Mouse (Mus musculus): ENCODE results near the gene Alkbh7. TPM values are rescaled to one million over a fixed set of nuclear protein-coding genes. Genes with fewer than 3 reads are reported as not detected.
A peak's percentile ranks its signal among the peaks of the same experiment; 100 is the strongest.

The Alkbh7 gene
- polyA plus RNA-seq, 1 experiment from 2014 or later = 41.3 TPM

DNA sequence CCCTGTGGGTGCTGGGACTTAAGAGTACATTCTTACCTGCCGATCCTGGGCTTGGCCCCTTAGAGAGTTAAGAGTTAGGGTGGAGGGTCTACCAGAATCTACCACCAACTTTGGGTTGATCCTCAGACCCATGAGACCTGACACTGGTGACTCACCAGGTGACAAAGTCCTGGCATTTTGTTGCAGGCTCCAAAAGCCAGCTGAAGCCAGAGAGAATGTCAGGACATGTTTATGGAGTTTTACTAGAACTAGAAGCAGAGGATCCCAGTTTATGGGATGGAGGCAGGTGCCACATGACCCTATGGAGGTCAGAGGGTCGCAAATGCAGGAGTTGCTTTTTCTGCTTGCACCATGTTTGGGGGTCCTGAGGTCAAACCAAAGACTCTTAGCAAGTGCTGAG lies 633 bp upstream of the Alkbh7 start:
- peak overlapping the region; percentile 75 for H3K4me3 ChIP-seq (ENCODE audit: low read length)
- no peak overlapping the region for H3K9ac ChIP-seq (ENCODE audit: low read length)
- WGBS = 72% methylated on average over 2 of the region's 2 CpGs
- H3K4me1 ChIP-seq (replicated peaks; ENCODE audit: control insufficient read depth, insufficient read depth, low read length) = peaks cover 5% of the 10 kb centered on the region
- no peak overlapping the region for H3K27ac ChIP-seq (ENCODE audit: low read length)
- no peak for ATAC-seq (ENCODE audit: low read depth)
- peaks cover 29% of the 10 kb centered on the region for H3K36me3 ChIP-seq (ENCODE audit: control insufficient read depth, insufficient read depth, low read length)
- H3K9me3 ChIP-seq (ENCODE audit: control insufficient read depth, low read length) = no peaks in the 10 kb centered on the region
- peak overlapping the region; percentile 47 for H3K4me2 ChIP-seq (ENCODE audit: low read depth, low read length)
- no peaks in the 10 kb centered on the region for H3K27me3 ChIP-seq (ENCODE audit: control insufficient read depth, insufficient read depth, low read depth, low read length)

DNA sequence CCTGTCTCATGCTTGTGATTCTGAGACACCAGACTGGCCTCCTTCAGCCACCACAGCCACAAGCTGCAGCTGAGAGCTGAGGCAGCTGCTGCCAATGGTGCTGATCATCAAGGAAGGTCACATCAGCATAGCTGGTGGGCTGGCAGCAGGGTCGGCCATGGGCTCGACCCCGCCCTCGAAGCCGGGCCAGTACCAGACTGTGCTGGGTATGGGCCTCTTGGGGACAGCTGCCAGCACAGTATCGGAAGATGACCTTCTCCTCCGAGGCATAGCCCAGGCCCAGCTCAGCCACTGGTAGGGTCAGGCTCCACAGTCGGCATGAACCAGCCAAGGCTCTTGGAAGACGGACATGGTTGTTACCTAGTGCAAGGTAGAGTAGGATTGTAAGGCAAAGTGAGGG lies 2.3 kb downstream of the Alkbh7 start:
- H3K4me1 ChIP-seq (replicated peaks; ENCODE audit: control insufficient read depth, insufficient read depth, low read length) = peaks cover 5% of the 10 kb centered on the region
- ATAC-seq (ENCODE audit: low read depth) = no peak
- 91% methylated on average over 9 of the region's 9 CpGs for WGBS
- no peak overlapping the region for H3K9ac ChIP-seq (ENCODE audit: low read length)
- H3K27ac ChIP-seq (ENCODE audit: low read length) = no peak overlapping the region
- no peaks in the 10 kb centered on the region for H3K9me3 ChIP-seq (ENCODE audit: control insufficient read depth, low read length)
- H3K4me3 ChIP-seq (ENCODE audit: low read length) = no peak overlapping the region
- no peaks in the 10 kb centered on the region for H3K27me3 ChIP-seq (ENCODE audit: control insufficient read depth, insufficient read depth, low read depth, low read length)
- H3K4me2 ChIP-seq (ENCODE audit: low read depth, low read length) = no peak overlapping the region
- H3K36me3 ChIP-seq (ENCODE audit: control insufficient read depth, insufficient read depth, low read length) = peaks cover 23% of the 10 kb centered on the region

DNA sequence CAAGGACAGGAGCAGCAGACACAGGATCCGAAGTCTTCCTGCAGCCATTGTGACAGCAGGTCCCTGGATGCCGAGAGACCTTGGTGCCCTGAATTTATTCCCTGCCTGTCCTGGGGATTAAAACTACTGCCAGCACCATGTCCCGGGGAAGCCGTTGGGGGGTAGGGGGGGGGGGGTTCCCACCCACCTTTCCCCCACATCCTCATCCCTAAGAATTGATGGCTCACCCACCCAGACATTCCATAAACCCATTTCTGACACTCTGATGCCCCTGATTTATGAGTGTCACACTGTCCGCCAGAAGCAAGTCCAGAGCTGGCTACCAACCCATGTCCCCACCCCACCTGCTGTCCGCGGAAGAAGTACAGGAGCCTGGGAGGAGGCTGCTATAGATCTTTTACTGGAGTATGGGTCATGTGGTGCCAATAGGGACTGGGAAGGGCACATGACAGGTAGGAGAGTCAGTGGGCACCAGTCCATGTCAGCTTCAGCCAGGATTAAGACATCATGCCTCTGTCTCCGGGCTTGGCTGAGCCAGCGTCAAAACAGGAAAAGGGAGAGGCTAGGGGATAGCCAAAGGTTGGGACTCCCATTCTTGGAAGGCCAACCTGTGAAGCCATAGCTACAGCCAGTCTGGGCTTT lies 3.0 kb downstream of the Alkbh7 start, which contains the start of gene Pspn:
Gene Pspn, minus strand, starts transcription at position 51 of the 642 bp plus-strand sequence.
- Histone ChIP-seq H3K4me2 (ENCODE audit: low read depth, low read length) (no peak within 1 kb of the TSS), H3K27me3 (ENCODE audit: control insufficient read depth, insufficient read depth, low read depth, low read length) (no peaks in the 10 kb centered on the region), H3K27ac (ENCODE audit: low read length) (no peak within 1 kb of the TSS), H3K9ac (ENCODE audit: low read length) (no peak within 1 kb of the TSS), H3K4me3 (ENCODE audit: low read length) (no peak within 1 kb of the TSS), H3K36me3 (ENCODE audit: control insufficient read depth, insufficient read depth, low read length) (peaks cover 24% of the 10 kb centered on the region), H3K4me1 (replicated peaks; ENCODE audit: control insufficient read depth, insufficient read depth, low read length) (peaks cover 5% of the 10 kb centered on the region), H3K9me3 (ENCODE audit: control insufficient read depth, low read length) (no peaks in the 10 kb centered on the region)
- 81% methylated on average over 9 of the region's 9 CpGs for WGBS
- ATAC-seq (ENCODE audit: low read depth) = no peak

DNA sequence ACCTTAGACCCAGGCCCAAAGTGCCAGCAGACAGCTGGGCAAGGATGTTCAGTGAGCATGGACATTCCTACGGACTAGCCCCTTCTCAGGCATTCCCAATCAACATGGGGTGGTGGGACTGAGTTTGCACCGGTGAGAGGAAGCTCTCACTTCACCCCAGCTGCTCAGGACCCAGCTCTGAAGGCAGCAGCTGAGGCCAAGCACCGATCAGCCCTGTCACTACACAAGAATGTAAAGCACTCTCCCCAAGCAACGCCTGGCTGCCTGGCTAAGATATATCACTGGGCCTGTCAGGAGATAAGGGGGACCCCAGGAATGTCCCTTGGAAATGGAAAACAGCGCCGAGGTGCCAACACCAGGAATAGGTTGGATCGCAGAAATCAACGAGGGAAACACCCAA lies 4.1 kb downstream of the Alkbh7 start:
- Histone ChIP-seq H3K27me3 (ENCODE audit: control insufficient read depth, insufficient read depth, low read depth, low read length) (no peaks in the 10 kb centered on the region), H3K4me3 (ENCODE audit: low read length) (no peak overlapping the region), H3K36me3 (ENCODE audit: control insufficient read depth, insufficient read depth, low read length) (peaks cover 29% of the 10 kb centered on the region), H3K9me3 (ENCODE audit: control insufficient read depth, low read length) (no peaks in the 10 kb centered on the region), H3K9ac (ENCODE audit: low read length) (no peak overlapping the region), H3K27ac (ENCODE audit: low read length) (no peak overlapping the region), H3K4me1 (replicated peaks; ENCODE audit: control insufficient read depth, insufficient read depth, low read length) (peaks cover 5% of the 10 kb centered on the region), H3K4me2 (ENCODE audit: low read depth, low read length) (no peak overlapping the region)
- no peak for ATAC-seq (ENCODE audit: low read depth)
- 41% methylated on average over 8 of the region's 8 CpGs for WGBS

DNA sequence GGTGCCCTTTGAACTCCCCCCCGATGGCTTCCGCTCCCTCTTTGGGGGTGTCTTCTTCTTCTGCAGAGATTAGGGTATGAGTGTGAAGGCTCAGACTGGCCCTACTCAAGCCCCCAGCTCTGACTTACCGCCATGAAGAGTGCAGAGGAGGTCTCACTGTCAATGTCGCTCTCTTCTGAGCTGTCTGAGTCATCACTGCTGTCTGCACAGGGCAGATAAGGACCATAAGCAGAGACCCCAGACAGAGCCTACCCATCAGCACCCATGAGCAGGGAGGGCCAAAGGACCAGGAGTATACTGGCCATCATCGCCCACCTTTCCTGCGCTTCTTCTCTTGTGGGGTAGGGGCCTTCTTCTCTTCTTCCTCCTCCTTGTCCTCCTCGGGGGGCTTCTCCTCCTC lies 6.9 kb downstream of the Alkbh7 start:
- Histone ChIP-seq H3K36me3 (ENCODE audit: control insufficient read depth, insufficient read depth, low read length) (peaks cover 42% of the 10 kb centered on the region), H3K27me3 (ENCODE audit: control insufficient read depth, insufficient read depth, low read depth, low read length) (no peaks in the 10 kb centered on the region), H3K27ac (ENCODE audit: low read length) (no peak overlapping the region), H3K9me3 (ENCODE audit: control insufficient read depth, low read length) (no peaks in the 10 kb centered on the region), H3K4me2 (ENCODE audit: low read depth, low read length) (no peak overlapping the region), H3K4me3 (ENCODE audit: low read length) (no peak overlapping the region), H3K4me1 (replicated peaks; ENCODE audit: control insufficient read depth, insufficient read depth, low read length) (no peaks in the 10 kb centered on the region), H3K9ac (ENCODE audit: low read length) (no peak overlapping the region)
- 80% methylated on average over 7 of the region's 7 CpGs for WGBS
- no peak for ATAC-seq (ENCODE audit: low read depth)

DNA sequence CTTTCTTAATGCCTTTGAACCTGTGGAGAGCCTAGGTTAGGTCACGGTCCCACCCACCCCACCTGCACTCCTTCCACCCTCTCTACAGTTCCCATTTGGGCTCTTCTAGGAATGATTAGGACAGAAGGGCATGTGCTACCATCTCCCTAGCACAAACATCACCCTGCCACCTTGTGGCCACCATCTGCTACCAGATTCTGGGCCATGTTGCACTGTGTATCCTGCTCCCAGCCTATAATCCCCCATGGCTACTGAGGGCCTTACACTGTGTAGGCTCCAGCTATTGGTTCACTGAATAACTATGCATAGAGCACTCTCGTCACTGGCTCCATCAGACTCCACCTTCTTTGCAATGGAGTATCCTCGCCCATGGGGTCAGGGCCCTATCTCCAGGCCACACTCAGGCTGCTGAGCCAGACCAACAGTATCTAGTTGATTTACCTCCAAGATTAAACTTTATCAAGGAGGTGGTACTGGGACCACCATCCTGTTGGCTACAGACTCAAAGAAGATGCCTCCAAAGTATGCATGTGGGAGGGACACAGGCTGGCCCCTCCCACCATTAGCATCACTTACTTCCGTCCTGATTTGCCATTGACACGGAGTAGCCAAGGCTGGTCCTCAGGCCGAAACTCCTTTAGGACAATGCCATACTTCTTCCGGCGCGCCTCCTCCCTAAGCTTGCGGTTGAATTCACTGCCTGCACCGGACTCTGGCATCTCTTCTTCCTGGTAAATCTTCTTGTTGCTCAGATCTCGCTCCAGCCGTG lies 10.2 kb downstream of the Alkbh7 start:
- no peak for ATAC-seq (ENCODE audit: low read depth)
- Histone ChIP-seq H3K27me3 (ENCODE audit: control insufficient read depth, insufficient read depth, low read depth, low read length) (no peaks in the 10 kb centered on the region), H3K4me2 (ENCODE audit: low read depth, low read length) (no peak overlapping the region), H3K36me3 (ENCODE audit: control insufficient read depth, insufficient read depth, low read length) (peaks cover 36% of the 10 kb centered on the region), H3K9ac (ENCODE audit: low read length) (no peak overlapping the region), H3K27ac (ENCODE audit: low read length) (no peak overlapping the region), H3K9me3 (ENCODE audit: control insufficient read depth, low read length) (no peaks in the 10 kb centered on the region), H3K4me1 (replicated peaks; ENCODE audit: control insufficient read depth, insufficient read depth, low read length) (peaks cover 13% of the 10 kb centered on the region), H3K4me3 (ENCODE audit: low read length) (no peak overlapping the region)
- 91% methylated on average over 13 of the region's 13 CpGs for WGBS

DNA sequence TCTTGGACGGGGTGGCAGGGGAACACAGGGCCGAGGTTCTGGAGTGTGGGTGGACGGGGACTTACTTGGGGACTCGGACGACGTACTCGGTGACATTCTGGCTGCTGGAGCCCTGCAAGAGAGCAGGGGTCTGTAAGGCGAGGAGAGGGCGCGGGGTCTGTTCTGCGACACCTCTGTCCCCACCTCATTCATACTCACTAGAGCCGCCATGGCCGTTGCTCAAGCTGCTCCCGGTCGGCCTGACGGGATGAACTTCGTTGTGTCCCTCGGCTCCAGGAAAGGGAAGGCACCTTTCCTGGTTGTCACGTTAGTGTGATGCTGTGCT lies 13.7 kb downstream of the Alkbh7 start:
- Histone ChIP-seq H3K27ac (ENCODE audit: low read length) (peak overlapping the region; percentile 53), H3K4me3 (ENCODE audit: low read length) (peak overlapping the region; percentile 67), H3K27me3 (ENCODE audit: control insufficient read depth, insufficient read depth, low read depth, low read length) (no peaks in the 10 kb centered on the region), H3K4me1 (replicated peaks; ENCODE audit: control insufficient read depth, insufficient read depth, low read length) (peaks cover 17% of the 10 kb centered on the region), H3K36me3 (ENCODE audit: control insufficient read depth, insufficient read depth, low read length) (peaks cover 18% of the 10 kb centered on the region), H3K9ac (ENCODE audit: low read length) (peak overlapping the region; percentile 67), H3K4me2 (ENCODE audit: low read depth, low read length) (peak overlapping the region; percentile 76), H3K9me3 (ENCODE audit: control insufficient read depth, low read length) (no peaks in the 10 kb centered on the region)
- peak; percentile 29 for ATAC-seq (ENCODE audit: low read depth)
- WGBS = 0% methylated on average over 19 of the region's 19 CpGs

DNA sequence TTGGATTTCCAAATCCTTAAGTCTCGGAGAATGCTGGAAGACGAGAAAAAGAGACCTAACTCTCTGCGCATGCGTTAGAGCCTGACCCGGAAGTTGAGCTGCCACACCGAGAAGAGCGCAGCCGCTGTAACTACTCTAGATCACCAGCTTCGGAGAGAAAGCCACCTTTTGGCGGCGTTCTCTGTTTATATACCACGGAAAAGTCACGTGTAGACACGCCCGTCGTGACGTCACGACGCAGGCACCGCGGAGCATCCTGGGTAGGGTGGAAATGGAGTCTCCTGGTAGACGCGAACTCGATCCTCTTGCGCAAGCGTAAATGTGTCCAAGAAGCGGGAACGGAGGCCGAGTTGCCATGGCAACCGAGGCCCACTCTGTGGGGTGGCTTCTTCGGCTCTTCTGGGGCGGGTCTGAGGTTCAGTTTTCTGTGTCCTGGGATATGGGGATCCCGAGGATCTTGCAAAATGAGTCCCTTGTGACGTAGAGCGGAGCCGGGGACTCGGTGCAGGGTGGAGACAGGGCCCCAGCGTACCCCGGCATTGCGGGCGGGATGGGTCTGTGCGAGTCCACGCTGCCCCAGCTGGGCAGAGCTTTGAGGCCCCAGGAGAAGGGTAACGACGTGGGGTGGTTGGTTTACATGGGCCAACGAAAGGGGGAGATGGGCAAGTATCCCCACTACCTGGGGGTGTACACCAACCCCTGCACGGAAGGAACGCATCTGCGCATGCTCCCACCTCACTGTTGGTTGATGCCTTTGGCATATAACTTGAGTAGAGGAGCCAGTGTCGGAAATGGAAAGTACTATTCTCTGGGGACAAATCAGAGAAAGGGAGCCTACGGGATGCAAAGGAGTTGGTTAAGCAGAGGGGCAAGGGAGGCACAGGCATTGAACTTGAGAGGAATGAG lies 14.3 kb downstream of the Alkbh7 start, which contains the start of the genes Gtf2f1 and Gm17949:
Gene Gtf2f1, minus strand, starts transcription at position 53 of the 906 bp plus-strand sequence.
Gene Gm17949, plus strand, starts transcription at position 234 of the 906 bp plus-strand sequence.
- H3K9me3 ChIP-seq (ENCODE audit: control insufficient read depth, low read length) = no peaks in the 10 kb centered on the region
- H3K27ac ChIP-seq (ENCODE audit: low read length) = peak within 1 kb of the TSS; percentile 92
- ATAC-seq (ENCODE audit: low read depth) = peak; percentile 94
- peaks cover 13% of the 10 kb centered on the region for H3K36me3 ChIP-seq (ENCODE audit: control insufficient read depth, insufficient read depth, low read length)
- peaks cover 17% of the 10 kb centered on the region for H3K4me1 ChIP-seq (replicated peaks; ENCODE audit: control insufficient read depth, insufficient read depth, low read length)
- H3K27me3 ChIP-seq (ENCODE audit: control insufficient read depth, insufficient read depth, low read depth, low read length) = no peaks in the 10 kb centered on the region
- WGBS = under 1% methylated on average over 51 of the region's 51 CpGs
- peak within 1 kb of the TSS; percentile 67 for H3K4me3 ChIP-seq (ENCODE audit: low read length)
- peak within 1 kb of the TSS; percentile 78 for H3K9ac ChIP-seq (ENCODE audit: low read length)
- H3K4me2 ChIP-seq (ENCODE audit: low read depth, low read length) = peak within 1 kb of the TSS; percentile 79

Data from lung, embryonic 16.5 days (tissue).